Mouse (Mus musculus) right cerebral cortex, postnatal 10 days (tissue): Measurements from ENCODE around the gene Gast.
"Not testable (repeated sequence)": the region's sequence is repeated elsewhere in the genome, so short reads cannot be mapped to it uniquely, and the experiment has no call there.

Source experiments
- DNase-seq, 2 experiments: peaks; one replicate each; pipeline ENCODE4 v3.0.0; 2021; ENCODE audit warnings: low spot score in 2 of 2

The Gast gene

GRCm38 (mm10) chr11:100333944-100334457, at the start of gene Gast:
Gene Gast (plus strand): TSS chr11:100334407.
- DNase-seq, result peak in 1 of 2 experiments; percentile 23

GRCm38 (mm10) chr11:100284988-100285387, 49.2 kb upstream of the Gast start:
- DNase-seq, result no peak

- no peak for DNase-seq
Observed at GRCm38 (mm10) chr11:100287024-100287423, 47.2 kb upstream of the Gast start.

GRCm38 (mm10) chr11:100288942-100289341, 45.3 kb upstream of the Gast start:
- DNase-seq, result no peak

DNA sequence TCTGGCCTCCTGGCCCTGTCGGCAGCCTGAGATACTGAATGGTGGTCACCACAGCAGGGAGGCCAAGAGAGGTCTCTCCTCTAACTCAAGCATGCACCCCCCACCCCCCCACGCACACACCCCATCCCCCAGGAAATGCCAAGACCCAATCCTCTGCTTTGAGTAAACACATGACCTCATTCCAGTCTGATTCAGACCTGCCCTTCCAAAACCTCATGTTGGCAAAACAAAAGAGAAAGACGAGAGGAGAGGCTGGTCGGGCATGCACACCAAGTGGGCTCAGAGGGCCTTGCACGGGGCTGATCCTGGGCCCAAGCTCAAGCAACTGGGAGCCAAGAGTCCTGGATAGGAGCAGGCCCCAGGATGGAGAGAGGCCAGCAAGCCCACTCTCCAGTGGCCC, 44.0 kb upstream of the Gast start:
- DNase-seq, result no peak

GRCm38 (mm10) chr11:100292884-100293283, 41.3 kb upstream of the Gast start:
- no peak for DNase-seq

GRCm38 (mm10) chr11:100295308-100295707, 38.9 kb upstream of the Gast start:
- DNase-seq, result peak; percentile 81 to 88

DNA sequence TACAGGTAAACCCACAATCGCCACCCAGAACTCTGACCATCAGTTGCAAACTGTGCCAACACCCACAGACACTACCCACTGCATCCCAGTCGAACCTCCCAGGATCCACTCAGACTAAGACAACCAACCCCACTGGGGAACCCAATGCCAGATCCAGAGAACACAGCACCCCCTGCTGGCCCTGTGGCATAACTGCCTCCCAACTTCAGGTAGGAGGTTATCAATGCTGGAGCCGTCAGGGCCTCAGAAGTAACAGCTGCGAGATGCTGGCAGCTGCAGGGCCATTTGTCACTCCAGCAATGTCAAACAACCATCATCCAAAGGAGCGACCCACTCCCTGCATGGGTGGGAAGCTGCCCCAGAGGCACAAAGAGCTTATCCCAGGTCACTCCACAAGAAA, 36.4 kb upstream of the Gast start:
- DNase-seq, result no peak

- peak; percentile 82 to 87 for DNase-seq
Observed at GRCm38 (mm10) chr11:100298274-100299036, 35.8 kb upstream of the Gast start.

DNA sequence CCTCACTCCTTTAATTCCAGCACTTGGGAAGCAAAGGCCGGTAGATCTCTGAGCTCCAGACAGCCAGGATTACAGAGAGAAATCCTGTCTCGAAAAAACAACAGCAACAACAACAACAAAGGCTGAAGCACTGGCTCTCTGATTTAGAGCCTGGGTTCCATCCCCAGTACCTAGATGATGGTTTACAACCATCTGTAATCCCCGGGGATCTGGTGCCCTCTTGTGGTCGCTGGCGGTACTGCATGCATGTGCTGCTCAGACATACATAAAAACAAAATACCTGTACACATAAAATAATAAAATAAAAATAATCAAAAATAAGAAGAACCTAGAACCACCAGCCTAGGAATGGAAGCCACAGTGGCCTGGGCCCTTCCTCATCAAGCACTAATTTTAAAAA, 33.9 kb upstream of the Gast start:
- peak in 1 of 2 experiments; percentile 57 for DNase-seq

DNA sequence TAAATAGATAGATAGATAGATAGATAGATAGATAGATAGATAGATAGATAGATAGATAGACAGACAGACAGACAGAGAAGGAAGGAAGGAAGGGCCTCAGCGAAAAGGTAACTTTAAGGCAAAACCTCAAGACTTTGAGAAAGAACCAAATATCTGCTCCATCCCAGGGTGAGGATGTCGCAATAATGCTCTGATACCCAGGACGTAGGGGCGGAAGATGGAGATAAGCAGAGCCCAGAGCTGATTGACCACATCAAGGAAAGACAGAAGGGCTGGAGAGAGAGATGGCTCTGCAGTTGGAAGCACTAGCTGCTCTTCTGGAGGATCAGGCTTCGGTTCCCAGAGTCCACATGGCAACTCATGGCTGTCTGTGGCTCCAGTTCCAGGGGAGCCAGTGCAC, 32.9 kb upstream of the Gast start:
- DNase-seq, result no peak

DNA sequence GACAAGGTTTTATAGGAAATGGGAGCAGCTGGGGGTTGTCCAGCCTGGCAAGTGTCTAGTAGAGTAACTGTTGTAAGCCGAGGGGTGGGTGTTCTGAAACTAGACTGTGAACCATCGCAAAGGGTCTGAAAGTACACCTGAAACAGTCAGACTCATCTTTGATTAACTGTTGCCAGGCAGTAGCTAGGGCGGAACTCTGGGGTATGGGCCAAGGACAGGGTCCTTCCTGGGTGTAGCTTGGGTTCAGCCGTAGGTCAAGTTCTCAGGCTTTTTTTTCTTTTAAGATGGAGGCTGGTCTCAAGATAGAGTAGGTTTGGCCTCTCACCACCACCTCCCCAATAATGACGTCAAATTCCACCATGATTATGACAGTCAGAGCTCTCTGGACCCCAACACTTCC, 26.3 kb upstream of the Gast start:
- no peak for DNase-seq

GRCm38 (mm10) chr11:100308672-100309071, 25.5 kb upstream of the Gast start:
- DNase-seq, result not testable (repeated sequence)

- DNase-seq, result no peak
Observed at GRCm38 (mm10) chr11:100311656-100312055, 22.6 kb upstream of the Gast start.

DNA sequence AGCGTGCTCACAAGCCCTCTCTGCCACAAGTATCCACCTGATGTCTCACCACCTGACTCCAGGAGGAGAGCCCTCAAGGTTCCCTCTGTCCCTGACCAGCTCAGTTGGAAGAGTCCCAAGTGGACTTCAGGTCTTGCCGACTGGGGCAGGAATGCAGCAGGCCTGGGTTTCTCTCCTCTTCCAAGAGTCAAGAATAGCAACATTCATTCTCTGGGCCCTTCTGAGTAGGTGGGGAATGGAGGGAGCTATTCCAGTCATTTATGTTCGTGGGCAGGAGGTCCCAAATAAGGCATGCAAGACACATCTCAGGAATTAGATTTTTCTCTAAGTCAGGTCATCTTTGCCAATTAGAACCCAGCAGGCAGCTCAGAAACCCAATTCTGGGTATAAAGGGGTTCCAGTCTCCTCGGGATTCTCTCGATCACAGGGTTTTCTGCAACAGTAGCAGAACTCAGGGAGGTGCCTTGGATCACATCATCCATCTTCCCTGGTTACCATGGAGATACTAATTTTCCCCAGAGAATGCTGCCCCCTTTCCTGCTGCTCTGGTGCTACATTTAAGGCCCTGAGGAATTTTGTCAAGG, 22.0 kb upstream of the Gast start:
- DNase-seq, result peak; percentile 63 to 76

GRCm38 (mm10) chr11:100313424-100313823, 20.8 kb upstream of the Gast start:
- no peak for DNase-seq

DNA sequence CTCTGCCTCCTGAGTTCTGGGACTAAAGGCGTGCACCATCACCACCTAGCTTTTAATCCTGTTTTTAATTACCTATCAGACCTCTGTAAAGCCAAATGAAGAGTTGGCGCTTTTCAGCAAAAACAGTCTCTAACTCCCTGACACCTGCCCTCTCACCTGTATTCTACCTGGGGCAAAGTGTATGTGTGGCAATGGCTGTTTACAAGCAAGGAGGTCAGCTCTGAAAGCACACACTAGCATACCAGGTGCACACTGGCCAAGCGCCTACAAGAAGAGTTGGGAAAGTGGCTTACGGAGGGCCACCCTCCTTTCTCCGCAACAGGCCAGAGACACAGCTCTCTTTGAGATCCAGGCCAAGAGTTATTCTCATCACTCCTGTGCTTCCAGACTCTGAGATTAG, 18.8 kb upstream of the Gast start:
- DNase-seq, result no peak

DNA sequence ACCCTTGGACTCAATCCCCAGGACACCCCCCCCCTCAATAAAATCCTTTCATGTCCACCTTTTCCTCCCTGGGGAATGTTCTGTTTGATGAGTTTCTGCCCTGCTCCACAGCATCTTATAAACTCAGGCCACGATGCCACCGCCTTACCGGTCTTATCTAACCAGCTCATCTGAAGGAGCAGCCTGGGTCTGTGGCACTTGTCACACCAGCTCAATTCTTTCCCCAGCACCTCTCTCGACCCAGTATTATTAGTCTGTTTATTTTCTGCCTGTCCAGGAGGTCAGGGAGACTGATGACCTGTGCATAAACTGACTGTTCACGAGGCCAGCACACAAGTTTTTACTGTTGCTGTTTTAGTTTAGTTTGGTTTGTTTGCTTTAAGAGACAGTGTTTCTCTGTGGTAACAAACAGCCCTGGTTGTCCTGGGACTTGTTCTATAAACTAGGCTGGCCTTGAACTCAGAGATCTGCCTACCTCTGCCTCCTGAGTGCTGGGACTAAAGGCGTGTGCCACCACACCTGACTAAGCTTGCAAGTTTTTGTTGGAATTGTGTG, 16.3 kb upstream of the Gast start:
- DNase-seq, result no peak

GRCm38 (mm10) chr11:100318529-100319451, 15.4 kb upstream of the Gast start:
- DNase-seq, result peak in 1 of 2 experiments; percentile 43

DNA sequence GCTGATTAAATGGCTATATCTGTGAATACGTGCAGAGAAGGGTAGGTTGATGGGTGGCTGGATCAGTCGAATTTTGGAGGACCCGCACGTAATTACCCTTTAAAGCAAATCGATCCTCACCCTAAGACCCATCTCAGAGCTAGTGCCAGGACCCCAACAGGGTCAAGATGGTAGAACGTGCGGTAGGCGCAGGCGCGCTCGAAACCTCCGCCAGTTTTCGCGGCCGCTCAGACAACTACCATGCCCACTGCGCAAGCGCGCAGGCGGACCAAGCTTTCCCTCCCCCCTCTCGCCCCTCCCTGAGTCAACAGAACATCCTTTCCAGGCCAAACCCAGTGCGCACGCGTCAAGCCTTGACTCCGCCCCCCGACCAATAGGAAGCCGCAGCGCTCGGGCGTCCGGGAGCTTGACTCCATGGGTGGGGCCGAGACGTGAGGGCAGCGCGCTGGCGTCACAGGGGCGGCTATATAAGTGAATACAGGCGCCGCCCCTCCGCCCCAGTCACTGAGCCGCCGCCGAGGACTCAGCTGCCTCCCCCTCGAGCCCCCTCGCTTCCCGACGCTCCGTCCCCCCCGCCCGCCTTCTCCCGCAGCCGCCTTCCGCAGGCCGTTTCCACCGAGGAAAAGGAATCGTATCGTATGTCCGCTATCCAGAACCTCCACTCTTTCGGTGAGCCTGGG, 14.6 kb upstream of the Gast start, which contains the start of gene Eif1:
Eif1 (plus strand) TSS at position 394 of the 680 bp plus-strand sequence.
- peak; percentile 100 for DNase-seq

DNA sequence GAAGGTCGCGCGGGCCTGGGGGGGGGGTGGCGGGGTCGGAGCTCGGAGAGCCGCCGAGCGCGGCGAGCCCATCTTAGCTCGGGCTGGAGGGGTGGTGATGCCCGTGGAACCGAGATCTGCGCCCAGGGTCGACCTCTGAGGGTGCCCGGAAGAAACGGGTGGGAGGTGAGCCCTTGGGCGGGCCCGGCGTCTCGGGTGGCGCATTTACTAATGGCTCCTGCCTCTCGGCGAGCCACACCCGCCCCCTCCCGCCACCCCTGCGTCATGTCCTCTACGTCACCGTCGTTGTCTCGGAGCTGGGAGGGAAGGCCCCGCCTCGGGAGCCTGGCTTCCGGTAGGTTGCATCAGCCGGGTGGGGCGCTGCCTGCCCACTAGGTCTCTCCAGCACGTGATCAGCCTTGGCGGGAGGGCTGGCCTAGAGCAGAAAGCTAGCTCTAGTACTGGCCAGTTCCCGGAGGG, 14.0 kb upstream of the Gast start:
- DNase-seq, result peak; percentile 96
